Comparison of ENCODE assay signal across 24 mouse cellular contexts in the genomic region with DNA sequence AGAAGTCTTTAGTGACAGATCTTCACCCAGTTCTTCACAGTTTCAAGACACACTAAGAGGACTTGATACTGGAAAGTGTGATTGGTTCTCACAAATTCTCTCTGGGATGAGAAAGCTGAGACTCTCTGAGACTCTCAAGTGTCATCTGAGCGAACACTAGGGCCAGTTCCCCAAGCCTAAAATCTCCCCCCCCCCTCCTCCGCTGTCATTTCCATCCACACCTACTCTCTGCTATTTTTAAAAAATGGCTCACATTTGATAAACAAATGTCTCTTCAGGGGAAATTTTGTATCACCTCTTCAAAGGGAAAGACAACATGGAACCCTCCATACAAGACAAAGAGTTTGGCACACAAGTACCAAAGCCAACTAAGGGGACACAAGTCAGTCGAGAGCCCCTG.
"Had no signal": no experiment of that assay in that cellular context is flagged by ENCODE, and none has a peak within 500 bp of the region (broad histone marks: within the 10 kb centered on the region; RNA-seq: fewer than 3 reads in every experiment).

No protein-coding gene starts in this region.

- H3K27ac ChIP-seq: heart, adult 2 months; hindbrain, embryonic 10.5 days; hindbrain, embryonic 12.5 days; hindbrain, embryonic 14.5 days; kidney, embryonic 15.5 days; kidney, postnatal 0 days; layer of hippocampus, adult 2 months; left cerebral cortex, adult 2 months; limb, embryonic 13.5 days; limb, embryonic 15.5 days; liver, embryonic 12.5 days; liver, embryonic 14.5 days had no signal

- H3K4me2 ChIP-seq: heart, embryonic 12.5 days; hindbrain, embryonic 12.5 days; hindbrain, embryonic 14.5 days; kidney, embryonic 15.5 days; limb, embryonic 13.5 days; limb, embryonic 15.5 days; liver, embryonic 12.5 days had no signal

- H3K27me3 ChIP-seq: heart, embryonic 12.5 days; hindbrain, embryonic 12.5 days; kidney, embryonic 15.5 days; limb, embryonic 13.5 days; limb, embryonic 15.5 days; liver, embryonic 12.5 days had no signal

- H3K4me3 ChIP-seq: heart, adult 2 months; heart, embryonic 12.5 days; hindbrain, embryonic 10.5 days; hindbrain, embryonic 12.5 days; kidney, embryonic 15.5 days; layer of hippocampus, adult 2 months; left cerebral cortex, adult 2 months; limb, embryonic 13.5 days; limb, embryonic 15.5 days; liver, embryonic 12.5 days had no signal

- H3K9me3 ChIP-seq: heart, embryonic 12.5 days; hindbrain, embryonic 10.5 days; hindbrain, embryonic 12.5 days; kidney, embryonic 15.5 days; limb, embryonic 13.5 days; limb, embryonic 15.5 days; liver, embryonic 12.5 days had no signal

- H3K9ac ChIP-seq: heart, embryonic 12.5 days; hindbrain, embryonic 12.5 days; hindbrain, embryonic 14.5 days; kidney, embryonic 15.5 days; limb, embryonic 13.5 days; limb, embryonic 15.5 days; liver, embryonic 12.5 days; liver, embryonic 14.5 days had no signal

- H3K36me3 ChIP-seq: heart, embryonic 12.5 days; hindbrain, embryonic 10.5 days; hindbrain, embryonic 12.5 days; kidney, embryonic 15.5 days; limb, embryonic 13.5 days; limb, embryonic 15.5 days; liver, embryonic 12.5 days had no signal

- DNase-seq: gastrocnemius, postnatal 10 days; gastrocnemius, postnatal 25 days; heart, postnatal 10 days; heart, postnatal 4 days; kidney, adult 11 months; kidney, adult 2 months; kidney, adult 9 months; kidney, postnatal 14 days; kidney, postnatal 4 days; left cerebral cortex, postnatal 4 days had no signal

- H3K4me1 ChIP-seq: hindbrain, embryonic 12.5 days had no signal

- ATAC-seq: hindbrain, embryonic 16.5 days; liver, embryonic 12.5 days had no signal
